Mouse (Mus musculus) adrenal gland, postnatal 14 days (tissue): ENCODE results near the gene Slc22a2. TPM values are rescaled to one million over a fixed set of nuclear protein-coding genes. Genes with fewer than 3 reads are reported as not detected.

Experiments used
- total RNA-seq: library from RNA; stranded (reverse); gene quantifications from 2 replicates; pipeline ENCODE4 v1.2.3, GENCODE M21; 2021

Gene Slc22a2
- total RNA-seq, 1 experiment from 2014 or later: 0.78 TPM

Other genes starting within 250 kb of the Slc22a2 start
- gene Plg, start 205.5 kb upstream of the Slc22a2 start, total RNA-seq: 16.9 and 281 TPM in 2 replicates
- gene Slc22a3, start 76.4 kb upstream of the Slc22a2 start, total RNA-seq: 5.6 and 9.0 TPM in 2 replicates
- gene Slc22a1, start 91.7 kb downstream of the Slc22a2 start, total RNA-seq: 1.2 and 18.3 TPM in 2 replicates
- 65.2 and 75.4 TPM in 2 replicates for gene Igf2r, start 185.5 kb downstream of the Slc22a2 start, total RNA-seq